Mouse (Mus musculus) limb, embryonic 15.5 days (tissue): ENCODE results near the gene Ugt2a2. TPM values are rescaled to one million over a fixed set of nuclear protein-coding genes. Genes with fewer than 3 reads are reported as not detected.
"Not testable (repeated sequence)": the region's sequence is repeated elsewhere in the genome, so short reads cannot be mapped to it uniquely, and the experiment has no call there.

Experiments
- ATAC-seq: fragments of 200-750 bp; cut with Nextera tagmentation; 2 replicates; pipeline ENCODE4 v1.8.0; 2017; ENCODE audit warnings: low read depth, moderate TSS enrichment; ENCODE audit not compliant: insufficient number of reproducible peaks, low FRiP score, low TSS enrichment
- H3K27ac ChIP-seq: fragments of 300-500 bp; sonication (generic); 2 replicates; pipeline ENCODE4 v1.5.1; 2015; ENCODE audit warnings: moderate library complexity, mild to moderate bottlenecking, inconsistent platforms
- H3K27me3 ChIP-seq: fragments of 300-500 bp; sonication (generic); 2 replicates; pipeline ENCODE4 v1.6.1; 2015; ENCODE audit warnings: inconsistent platforms
- H3K36me3 ChIP-seq: fragments of 300-500 bp; sonication (generic); 2 replicates; pipeline ENCODE4 v1.6.1; 2015; ENCODE audit warnings: inconsistent platforms
- H3K4me1 ChIP-seq: fragments of 300-500 bp; sonication (generic); 2 replicates; pipeline ENCODE4 v1.6.1; 2015; ENCODE audit warnings: inconsistent platforms
- H3K4me2 ChIP-seq: fragments of 300-500 bp; sonication (generic); 2 replicates; pipeline ENCODE4 v1.6.1; 2015; ENCODE audit warnings: mild to moderate bottlenecking, inconsistent platforms
- H3K4me3 ChIP-seq: fragments of 300-500 bp; sonication (generic); 2 replicates; pipeline ENCODE4 v1.5.1; 2015; ENCODE audit warnings: mild to moderate bottlenecking, inconsistent platforms
- H3K9ac ChIP-seq: fragments of 300-500 bp; sonication (generic); 2 replicates; pipeline ENCODE4 v1.6.1; 2015; ENCODE audit warnings: inconsistent platforms
- H3K9me3 ChIP-seq: fragments of 300-500 bp; sonication (generic); 2 replicates; pipeline ENCODE4 v1.6.1; 2016; ENCODE audit warnings: inconsistent platforms
- WGBS: fragments of 180-500 bp; shearing (Covaris S2); methylation state at CpG from one replicate; pipeline ENCODE4 v1.1.7; 2015; 5-methylcytosine and 5-hydroxymethylcytosine counted together
- polyA plus RNA-seq: library from polyadenylated mRNA; unstranded; fragments of >200 nt; fragmentation: Nextera tagmentation; extraction: Ambion mirVana; gene quantifications from 2 replicates; pipeline ENCODE4 v1.2.1, GENCODE M21; 2015

Ugt2a2 gene
- polyA plus RNA-seq, 1 experiment from 2014 or later: not detected

GRCm38 (mm10) chr5:87436264-87436663 lies 45.8 kb downstream of the Ugt2a2 start:
- H3K4me1 ChIP-seq: no peaks in the 10 kb centered on the region
- no peak overlapping the region for H3K4me2 ChIP-seq
- H3K27me3 ChIP-seq: no peaks in the 10 kb centered on the region
- H3K27ac ChIP-seq: no peak overlapping the region
- no peak for ATAC-seq
- H3K4me3 ChIP-seq: no peak overlapping the region
- no peaks in the 10 kb centered on the region for H3K36me3 ChIP-seq
- 38% methylated on average over 3 of the region's 3 CpGs for WGBS
- H3K9ac ChIP-seq: no peak overlapping the region
- H3K9me3 ChIP-seq: no peaks in the 10 kb centered on the region

- WGBS: 80% methylated on average over 3 of the region's 3 CpGs
- no peaks in the 10 kb centered on the region for H3K36me3 ChIP-seq
- H3K4me2 ChIP-seq: no peak overlapping the region
- H3K27me3 ChIP-seq: no peaks in the 10 kb centered on the region
- H3K9ac ChIP-seq: no peak overlapping the region
- H3K9me3 ChIP-seq: no peaks in the 10 kb centered on the region
- ATAC-seq: no peak
- no peak overlapping the region for H3K27ac ChIP-seq
- no peak overlapping the region for H3K4me3 ChIP-seq
- H3K4me1 ChIP-seq: no peaks in the 10 kb centered on the region
Measured at GRCm38 (mm10) chr5:87425676-87426075, 56.4 kb downstream of the Ugt2a2 start.

DNA sequence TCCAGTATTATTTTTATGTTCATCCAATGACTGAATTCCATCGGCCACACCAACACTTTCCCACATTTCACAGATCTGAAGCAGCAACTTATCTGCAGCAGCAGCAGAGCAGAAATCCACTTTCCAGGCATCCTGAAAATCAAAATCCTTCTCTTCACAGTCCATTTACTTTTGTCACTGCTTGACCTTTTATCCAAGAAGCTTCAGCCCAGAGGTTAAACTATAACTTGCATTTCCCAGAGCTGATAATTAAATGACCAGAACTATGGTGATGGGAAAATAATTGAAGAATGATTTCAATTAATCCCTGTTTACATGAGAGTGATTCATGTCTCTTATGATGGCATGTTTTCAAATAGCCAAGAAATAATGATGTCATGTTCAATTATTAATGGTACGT lies 58.0 kb downstream of the Ugt2a2 start, which contains the start of gene Ugt2b38:
TSS of gene Ugt2b38 (minus strand) at position 163 of the 400 bp plus-strand sequence.
- not testable (repeated sequence) for H3K4me1 ChIP-seq, H3K36me3 ChIP-seq, H3K9ac ChIP-seq, H3K4me2 ChIP-seq, H3K27ac ChIP-seq, H3K4me3 ChIP-seq, ATAC-seq, H3K9me3 ChIP-seq, H3K27me3 ChIP-seq
- 75% methylated on average over 2 of the region's 2 CpGs for WGBS

Other genes with a start within 250 kb of the Ugt2a2 start
- not detected in 2 replicates for gene Ugt2b37, start 227.5 kb downstream of the Ugt2a2 start, polyA plus RNA-seq
- not detected in 2 replicates for gene Ugt2a3, start 145.1 kb downstream of the Ugt2a2 start, polyA plus RNA-seq
- gene Ugt2b38, start 58.1 kb downstream of the Ugt2a2 start, polyA plus RNA-seq: not detected in 2 replicates
- not detected in 2 replicates for gene Gm43638, start 4.5 kb upstream of the Ugt2a2 start, polyA plus RNA-seq
- not detected in 2 replicates for gene Ugt2a1, start 8.6 kb upstream of the Ugt2a2 start, polyA plus RNA-seq
- gene Sult1b1, start 55.9 kb upstream of the Ugt2a2 start, polyA plus RNA-seq: not detected in 2 replicates
- gene Sult1d1, start 86.8 kb upstream of the Ugt2a2 start, polyA plus RNA-seq: not detected in 2 replicates
- gene Sult1e1, start 109.3 kb upstream of the Ugt2a2 start, polyA plus RNA-seq: not detected in 2 replicates
- not detected in 2 replicates for gene Csn1s1, start 183.9 kb upstream of the Ugt2a2 start, polyA plus RNA-seq
- gene Csn2, start 217.4 kb upstream of the Ugt2a2 start, polyA plus RNA-seq: not detected in 2 replicates